Comparison of ENCODE assay signal across 11 mouse cellular contexts in genomic region chr19:5646731-5647330, GRCm38 (mm10).
"Had no signal": no experiment of that assay in that cellular context is flagged by ENCODE, and none has a peak within 500 bp of the region (broad histone marks: within the 10 kb centered on the region; RNA-seq: fewer than 3 reads in every experiment).

No protein-coding gene starts in this region.

- DNase-seq: gastrocnemius, postnatal 14 days; gastrocnemius, postnatal 36 days; heart, adult 2 months; heart, postnatal 14 days; heart, postnatal 36 days; kidney, adult 2 months; kidney, adult 9 months; kidney, postnatal 14 days; kidney, postnatal 36 days; liver; liver, embryonic 13.5 days had no signal
